Mouse (Mus musculus) spleen, adult 2 months (tissue): ENCODE data around the gene Dnajc8.

Experiments
- CTCF ChIP-seq: fragments of 200-500 bp; IDR thresholded peaks from 2 replicates; pipeline ENCODE4 v1.5.1; 2011; ENCODE audit warnings: mild to moderate bottlenecking, inconsistent platforms; ENCODE audit not compliant: insufficient read depth, insufficient read length, insufficient replicate concordance; ENCODE audit errors: extremely low read depth
- POLR2A ChIP-seq: fragments of 200-500 bp; IDR thresholded peaks from 2 replicates; pipeline ENCODE4 v1.6.1; 2011; ENCODE audit warnings: low read depth, low read length, inconsistent platforms

DNA sequence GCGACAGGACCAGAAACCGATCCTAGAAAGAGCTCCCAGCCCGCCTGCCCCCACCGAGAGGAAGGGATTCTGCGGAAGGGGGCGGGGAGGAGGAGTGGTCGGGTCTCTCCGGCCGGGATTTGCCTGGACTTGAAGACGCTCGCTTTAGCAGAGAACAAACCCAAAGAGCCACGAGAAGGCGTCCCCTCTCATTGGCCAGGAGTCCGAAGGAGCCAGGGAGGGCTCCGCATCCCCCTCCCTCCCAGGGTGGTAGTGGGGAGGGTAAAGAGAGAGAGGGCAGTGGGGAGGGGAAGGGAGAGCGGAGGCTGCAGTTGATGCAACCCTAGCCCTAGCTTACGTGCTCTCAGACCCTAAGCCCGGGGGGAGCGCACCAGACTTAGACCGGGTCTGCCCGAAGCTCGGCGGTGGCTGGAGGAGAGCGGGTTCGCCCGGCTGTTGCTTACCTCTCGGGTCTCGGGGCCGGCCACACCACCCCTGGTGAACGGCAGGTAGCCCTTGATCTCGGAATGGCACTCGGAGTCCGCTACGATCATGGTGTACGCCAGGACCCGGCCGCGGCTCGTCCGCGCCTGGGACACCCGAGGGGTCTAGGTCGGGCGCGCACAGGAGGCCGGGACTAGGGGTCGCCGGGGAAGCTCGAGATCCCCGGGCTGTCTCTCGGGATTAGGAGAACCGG lies 25.6 kb upstream of the Dnajc8 start:
- TF ChIP-seq CTCF (no peak), POLR2A (no peak)
